Comparison of ENCODE assay signal across 19 mouse cellular contexts in genomic region chr6:60616313-60616712, GRCm38 (mm10).
DNase-seq lines count a peak whose midpoint lies in the region.
"Had no signal": no experiment of that assay in that cellular context is flagged by ENCODE, and none has a peak within 500 bp of the region (broad histone marks: within the 10 kb centered on the region; RNA-seq: fewer than 3 reads in every experiment).

No protein-coding gene starts in this region.

- DNase-seq in frontal cortex, adult 2 months (ENCODE audit: extremely low spot score in 1 of 2, low spot score in 1 of 2): peak; percentile 2 to 23
- DNase-seq in frontal cortex, postnatal 14 days (ENCODE audit: low spot score in 2 of 2): no peak
- DNase-seq in right cerebral cortex, adult 18-20 months: peak; percentile 1
- no peak for DNase-seq in right cerebral cortex, postnatal 25 days
- peak; percentile 4 to 8 for DNase-seq in left cerebral cortex, adult 9 months (ENCODE audit: low spot score in 2 of 2)
- DNase-seq in gastrocnemius, postnatal 14 days: no peak
- no peak for DNase-seq in yolk sac, embryonic 10.5 days (ENCODE audit: low spot score)
- DNase-seq: adrenal gland, postnatal 10 days; adrenal gland, postnatal 36 days; B cell, adult 2 months; cerebellum, adult 11 months; cerebellum, adult 2 months; cerebellum, adult 9-11 months; cerebellum, postnatal 25 days; forebrain, postnatal 0 days; gastrocnemius, postnatal 36 days; heart, adult 2 months; heart, postnatal 14 days; heart, postnatal 4 days had no signal

- intact Hi-C loops in gastrocnemius, postnatal 14 days (cut with DNase I; ENCODE audit: low total_unique reads): no loop called here

Comparison
In these comparisons a context has a peak if more than half of its experiments do, and no peak if none do; other contexts are left out.
1. DNase-seq: peak in frontal cortex, adult 2 months (2 of 2), right cerebral cortex, adult 18-20 months (single experiment) and left cerebral cortex, adult 9 months (2 of 2); none in frontal cortex, postnatal 14 days (0 of 2), right cerebral cortex, postnatal 25 days (single experiment), gastrocnemius, postnatal 14 days (single experiment) and yolk sac, embryonic 10.5 days (single experiment).